Mouse (Mus musculus) liver, embryonic 14.5 days (tissue): ENCODE data around the gene Sh3pxd2a. TPM values are rescaled to one million over a fixed set of nuclear protein-coding genes. Genes with fewer than 3 reads are reported as not detected.

ENCODE experiments used
- ATAC-seq: fragments of 200-750 bp; cut with Nextera tagmentation; 2 replicates; pipeline ENCODE4 v1.8.0; 2017; ENCODE audit warnings: moderate number of reproducible peaks, mild to moderate bottlenecking, moderate library complexity; ENCODE audit not compliant: insufficient read depth
- DNase-seq, 3 experiments: peaks; one replicate each; pipeline ENCODE4 v3.0.0-alpha.2; 2012 to 2013; ENCODE audit warnings: low read depth in 3 of 3, low spot score in 3 of 3
- H3K27ac ChIP-seq: fragments of 300-500 bp; sonication (generic); 2 replicates; pipeline ENCODE4 v1.5.1; 2014; ENCODE audit warnings: moderate library complexity, mild to moderate bottlenecking, control low read depth, inconsistent platforms
- H3K27me3 ChIP-seq: fragments of 300-500 bp; sonication (generic); 2 replicates; pipeline ENCODE4 v1.6.1; 2014; ENCODE audit warnings: mild to moderate bottlenecking, low read length, moderate library complexity; ENCODE audit not compliant: control insufficient read depth, insufficient read depth
- H3K36me3 ChIP-seq: fragments of 300-500 bp; sonication (generic); replicated peaks from 2 replicates; pipeline ENCODE4 v1.6.1; 2014; ENCODE audit warnings: low read depth; ENCODE audit not compliant: control insufficient read depth, insufficient read depth
- H3K4me1 ChIP-seq, 2 experiments: fragments of 200-500 bp in 1 of 2; fragments of 300-500 bp in 1 of 2; sonication (generic) in 1 of 2; replicated peaks; 2 replicates each; pipeline ENCODE4 v1.6.1; 2012 to 2014; ENCODE audit warnings: antibody characterized with exemption in 1 of 2, inconsistent platforms in 1 of 2, low read length in 1 of 2; ENCODE audit not compliant: control insufficient read depth in 2 of 2, insufficient read depth in 2 of 2
- H3K4me2 ChIP-seq: fragments of 300-500 bp; sonication (generic); 2 replicates; pipeline ENCODE4 v1.6.1; 2014; ENCODE audit warnings: low read depth, mild to moderate bottlenecking, control low read depth, moderate library complexity
- H3K4me3 ChIP-seq, 2 experiments: fragments of 200-500 bp in 1 of 2; fragments of 300-500 bp in 1 of 2; sonication (generic) in 1 of 2; 2 replicates each; pipeline ENCODE4 v1.5.1; 2012 to 2014; ENCODE audit warnings: low read depth in 2 of 2, low read length in 2 of 2, mild to moderate bottlenecking in 2 of 2, control low read depth in 1 of 2, inconsistent platforms in 1 of 2, moderate library complexity in 1 of 2; ENCODE audit not compliant: insufficient read depth in 1 of 2
- H3K9ac ChIP-seq: fragments of 300-500 bp; sonication (generic); replicated peaks from 2 replicates; pipeline ENCODE4 v1.6.1; 2014; ENCODE audit warnings: mild to moderate bottlenecking, control low read depth, moderate library complexity
- H3K9me3 ChIP-seq: fragments of 300-500 bp; sonication (generic); 2 replicates; pipeline ENCODE4 v1.6.1; 2016; ENCODE audit warnings: low read length, mixed read lengths; ENCODE audit not compliant: control insufficient read depth
- CTCF ChIP-seq: IDR thresholded peaks from 2 replicates; pipeline ENCODE4 v1.5.1; 2016; ENCODE audit warnings: antibody characterized with exemption, low read depth, control low read depth
- EP300 ChIP-seq: IDR thresholded peaks from 2 replicates; pipeline ENCODE4 v1.6.1; 2016; ENCODE audit warnings: antibody characterized with exemption, low read depth
- WGBS: fragments of 180-500 bp; shearing (Covaris S2); extraction: QIAGEN DNeasy Blood & Tissue Kit; methylation state at CpG from one replicate; pipeline ENCODE4 v1.1.7; 2014; ENCODE audit not compliant: insufficient replicate concordance; 5-methylcytosine and 5-hydroxymethylcytosine counted together
- polyA plus RNA-seq, 2 experiments: library from polyadenylated mRNA; depleted of rRNA in 1 of 2; stranded (reverse) in 1 of 2; unstranded in 1 of 2; fragments of >200 nt; fragmentation: Nextera tagmentation in 1 of 2; extraction: Ambion mirVana in 1 of 2; gene quantifications; 2 replicates each; pipeline versions ENCODE4 v1.2.1 to v1.2.3; 2012 to 2014

Gene Sh3pxd2a
- polyA plus RNA-seq, 2 experiments = 0.50 to 1.6 TPM

DNA sequence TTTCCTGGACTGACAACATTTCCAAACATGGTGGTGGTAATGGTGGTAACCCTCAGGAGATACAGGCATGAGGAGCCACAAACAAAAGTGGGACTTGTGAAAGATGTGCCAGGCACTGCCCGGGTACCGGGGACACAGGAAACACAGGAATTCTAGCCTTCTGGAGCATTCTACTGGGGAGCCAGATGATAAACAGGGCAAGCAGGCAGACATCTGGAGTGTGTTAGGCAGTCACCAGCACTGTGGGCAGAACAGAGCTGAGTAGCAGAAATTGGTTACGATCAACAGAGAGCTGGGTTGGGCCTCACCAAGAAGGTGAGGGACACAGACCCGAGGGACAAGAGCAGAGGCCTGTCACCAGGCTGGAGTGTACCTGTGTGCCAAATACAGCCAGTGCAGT, 34.7 kb upstream of the Sh3pxd2a start:
- Histone ChIP-seq H3K4me2 (no peak overlapping the region), H3K4me1 (no peaks in the 10 kb centered on the region), H3K9me3 (no peaks in the 10 kb centered on the region), H3K36me3 (no peaks in the 10 kb centered on the region), H3K4me3 (no peak overlapping the region), H3K27me3 (no peaks in the 10 kb centered on the region), H3K27ac (no peak overlapping the region), H3K9ac (no peak overlapping the region)
- ATAC-seq (no peak), DNase-seq (no peak)
- TF ChIP-seq CTCF = no peak
- no peak for TF ChIP-seq EP300
- 58% methylated on average over 4 of the region's 4 CpGs for WGBS

DNA sequence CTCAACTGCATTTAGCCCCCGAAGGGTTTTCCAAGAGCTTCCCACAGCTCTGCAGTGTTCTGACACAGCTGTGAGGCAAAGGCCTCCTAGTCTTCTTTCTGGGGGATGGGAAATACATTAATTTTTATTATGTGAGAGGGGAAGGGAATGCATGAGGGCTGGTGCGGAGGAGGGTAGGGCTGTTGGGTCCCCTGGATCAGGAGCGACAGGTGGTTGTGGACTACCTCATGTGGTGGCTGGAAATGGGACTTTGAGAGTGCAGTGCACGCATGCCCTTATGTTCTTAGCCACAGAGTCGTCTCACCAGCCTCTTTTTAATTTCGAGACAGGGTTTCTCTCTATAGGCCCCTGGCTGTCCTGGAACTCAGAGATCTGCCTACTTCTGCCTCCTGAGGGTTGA, 33.5 kb upstream of the Sh3pxd2a start:
- ATAC-seq = no peak
- no peaks in the 10 kb centered on the region for H3K27me3 ChIP-seq
- 70% methylated on average over 6 of the region's 6 CpGs for WGBS
- H3K9ac ChIP-seq = no peak overlapping the region
- no peak overlapping the region for H3K4me2 ChIP-seq
- H3K27ac ChIP-seq = no peak overlapping the region
- no peak overlapping the region for H3K4me3 ChIP-seq
- DNase-seq = no peak
- no peaks in the 10 kb centered on the region for H3K36me3 ChIP-seq
- TF ChIP-seq CTCF = no peak
- TF ChIP-seq EP300 = no peak
- H3K9me3 ChIP-seq = no peaks in the 10 kb centered on the region
- H3K4me1 ChIP-seq = no peaks in the 10 kb centered on the region

GRCm38 (mm10) chr19:47497313-47497712, 33.1 kb upstream of the Sh3pxd2a start:
- no peaks in the 10 kb centered on the region for H3K4me1 ChIP-seq
- no peak overlapping the region for H3K4me2 ChIP-seq

GRCm38 (mm10) chr19:47493017-47493997, 29.1 kb upstream of the Sh3pxd2a start:
- ATAC-seq (no peak), DNase-seq (no peak)
- Histone ChIP-seq H3K4me1 (no peaks in the 10 kb centered on the region), H3K36me3 (no peaks in the 10 kb centered on the region), H3K27ac (no peak overlapping the region), H3K9me3 (no peaks in the 10 kb centered on the region; the same call in 1 of the 2 replicates), H3K27me3 (no peaks in the 10 kb centered on the region), H3K9ac (no peak overlapping the region), H3K4me3 (no peak overlapping the region), H3K4me2 (no peak overlapping the region)
- 69% methylated on average over 23 of the region's 23 CpGs for WGBS
- TF ChIP-seq CTCF (no peak), EP300 (no peak)

More at GRCm38 (mm10) chr19:47497313-47497712, 33.1 kb upstream of the Sh3pxd2a start:
- Histone ChIP-seq H3K9me3 (no peaks in the 10 kb centered on the region), H3K27ac (no peak overlapping the region), H3K4me3 (no peak overlapping the region), H3K27me3 (no peaks in the 10 kb centered on the region), H3K36me3 (no peaks in the 10 kb centered on the region), H3K9ac (no peak overlapping the region)
- 70% methylated on average over 9 of the region's 9 CpGs for WGBS
- DNase-seq (no peak), ATAC-seq (no peak)
- TF ChIP-seq CTCF (no peak), EP300 (no peak)

GRCm38 (mm10) chr19:47492422-47492821, 28.2 kb upstream of the Sh3pxd2a start:
- no peak for DNase-seq

More at GRCm38 (mm10) chr19:47492422-47492821, 28.2 kb upstream of the Sh3pxd2a start:
- Histone ChIP-seq H3K4me1 (no peaks in the 10 kb centered on the region), H3K9ac (no peak overlapping the region), H3K27me3 (no peaks in the 10 kb centered on the region), H3K4me2 (no peak overlapping the region), H3K4me3 (no peak overlapping the region), H3K27ac (no peak overlapping the region), H3K9me3 (no peaks in the 10 kb centered on the region; the same call in 1 of the 2 replicates), H3K36me3 (no peaks in the 10 kb centered on the region)
- TF ChIP-seq CTCF = no peak
- no peak for TF ChIP-seq EP300
- no peak for ATAC-seq
- 72% methylated on average over 6 of the region's 6 CpGs for WGBS
